Mouse (Mus musculus) G1E (cell line): Measurements from ENCODE around the gene Timp3.

Experiments
- CTCF ChIP-seq: IDR thresholded peaks from 2 replicates; pipeline ENCODE4 v1.5.1; 2012; ENCODE audit warnings: low read depth, low read length, inconsistent platforms, mixed read lengths
- TAL1 ChIP-seq: conservative IDR thresholded peaks from 2 replicates; pipeline ENCODE4 v1.6.1; 2012; ENCODE audit warnings: low read depth, low read length, inconsistent platforms, mixed read lengths

- TF ChIP-seq TAL1, result no peak
- TF ChIP-seq CTCF, result no peak
Measured at GRCm38 (mm10) chr10:86397577-86398346, 97.6 kb downstream of the Timp3 start.
